Mouse (Mus musculus) telencephalon, adult 2 months (tissue): ENCODE results near the gene Elf1.

Experiments used
- DNase-seq: peaks from one replicate; pipeline ENCODE4 v3.0.0-alpha.2; 2011; ENCODE audit warnings: low read depth, low spot score

The Elf1 gene

DNA sequence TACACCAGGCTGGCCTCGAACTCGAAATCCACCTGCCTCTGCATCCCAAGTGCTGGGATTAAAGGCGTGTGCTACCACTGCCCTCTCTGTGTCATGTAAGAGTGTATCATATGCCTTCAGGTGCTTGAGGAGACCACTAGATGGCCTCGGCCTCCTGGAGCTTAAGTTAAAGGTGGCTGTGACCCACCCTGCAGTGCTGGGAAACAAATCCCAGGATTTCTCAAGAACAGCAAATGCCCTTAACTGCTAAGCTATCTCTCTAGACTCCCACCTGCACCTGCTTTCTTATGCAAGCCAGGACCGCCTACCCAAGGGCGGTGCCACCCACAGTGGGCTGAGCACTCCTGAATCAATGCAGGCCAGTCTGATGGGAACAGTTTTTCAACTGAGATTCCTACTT, 83.8 kb downstream of the Elf1 start:
- DNase-seq: no peak

GRCm38 (mm10) chr14:79573482-79574191, 92.6 kb downstream of the Elf1 start:
- no peak for DNase-seq

DNA sequence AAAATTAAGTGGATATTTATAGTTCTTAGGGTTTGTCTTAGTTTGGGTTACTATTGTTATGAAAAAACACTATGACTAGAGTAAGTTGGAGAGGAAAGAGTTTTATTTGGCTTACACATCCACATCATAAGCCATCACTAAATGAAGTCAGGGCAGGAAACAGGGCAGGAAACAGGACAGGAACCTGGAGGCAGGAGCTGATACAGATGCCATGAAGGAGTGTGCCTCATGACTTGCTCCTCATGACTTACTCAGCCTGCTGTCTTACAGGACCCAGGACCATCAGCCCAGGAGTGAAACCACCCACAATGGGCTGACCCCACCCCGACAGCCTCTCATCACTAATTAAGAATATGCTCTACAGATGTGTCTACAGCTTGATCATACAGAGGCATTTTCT, 93.4 kb downstream of the Elf1 start:
- DNase-seq: no peak

- DNase-seq: no peak
Observed at GRCm38 (mm10) chr14:79583526-79584245, 102.7 kb downstream of the Elf1 start.

GRCm38 (mm10) chr14:79586499-79587138, 105.6 kb downstream of the Elf1 start:
- no peak for DNase-seq

DNA sequence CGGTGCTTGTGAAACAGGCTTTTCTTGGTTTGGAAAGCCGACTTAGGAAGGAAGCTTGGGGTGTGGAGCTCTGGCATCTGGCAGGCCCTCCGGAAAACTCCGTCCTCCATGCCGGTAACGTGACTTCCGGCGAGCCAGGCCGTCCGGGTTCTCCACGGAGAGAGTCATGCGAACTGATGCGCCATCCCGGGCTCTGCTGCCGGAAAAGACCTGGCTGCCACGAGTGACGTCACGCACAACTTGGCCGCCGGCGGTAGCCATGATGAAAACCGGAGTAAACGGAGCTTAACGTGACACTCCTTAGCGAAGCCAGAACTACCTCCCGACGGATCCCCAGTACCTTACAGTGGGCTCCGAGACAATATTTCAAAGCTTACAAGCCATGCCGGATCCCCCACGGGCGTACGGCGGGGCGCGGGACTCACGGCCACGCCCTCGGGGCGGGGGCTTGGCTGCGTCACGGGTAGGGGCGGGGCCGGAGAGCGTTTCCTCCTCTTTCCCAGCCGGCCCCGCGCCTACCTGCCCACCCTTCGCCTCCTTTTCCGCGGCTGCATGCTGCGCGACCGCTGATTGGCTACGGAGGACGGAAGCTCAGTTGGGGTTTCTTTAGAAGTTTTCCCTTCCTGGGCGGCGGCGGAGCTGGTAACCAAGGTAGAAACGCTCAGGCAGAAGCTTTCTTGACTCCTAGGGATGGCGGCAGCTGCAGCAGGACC, 106.3 kb downstream of the Elf1 start, which contains the start of gene Sugt1:
Gene Sugt1, plus strand, starts transcription at position 553 of the 713 bp plus-strand sequence.
- DNase-seq: peak; percentile 96

DNA sequence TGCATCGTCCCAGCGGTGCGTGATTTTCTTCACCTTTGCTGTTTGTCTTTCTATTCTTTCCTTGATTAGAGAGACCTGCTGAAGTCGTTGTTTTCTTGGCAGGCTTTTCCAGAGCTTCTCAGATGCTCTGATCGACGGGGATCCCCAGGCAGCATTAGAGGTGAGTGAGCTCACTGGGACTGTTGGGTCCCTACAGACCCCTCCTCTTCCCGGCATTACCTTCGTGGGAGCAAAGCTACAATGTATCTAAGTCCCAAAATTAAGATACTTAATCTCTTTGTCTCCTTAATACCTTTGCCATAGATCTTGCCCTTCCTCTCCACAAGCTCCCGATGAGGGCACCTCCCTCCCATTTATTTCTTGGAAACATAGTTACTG, 106.8 kb downstream of the Elf1 start:
- no peak for DNase-seq

GRCm38 (mm10) chr14:79588534-79588951, 107.5 kb downstream of the Elf1 start:
- DNase-seq: no peak

DNA sequence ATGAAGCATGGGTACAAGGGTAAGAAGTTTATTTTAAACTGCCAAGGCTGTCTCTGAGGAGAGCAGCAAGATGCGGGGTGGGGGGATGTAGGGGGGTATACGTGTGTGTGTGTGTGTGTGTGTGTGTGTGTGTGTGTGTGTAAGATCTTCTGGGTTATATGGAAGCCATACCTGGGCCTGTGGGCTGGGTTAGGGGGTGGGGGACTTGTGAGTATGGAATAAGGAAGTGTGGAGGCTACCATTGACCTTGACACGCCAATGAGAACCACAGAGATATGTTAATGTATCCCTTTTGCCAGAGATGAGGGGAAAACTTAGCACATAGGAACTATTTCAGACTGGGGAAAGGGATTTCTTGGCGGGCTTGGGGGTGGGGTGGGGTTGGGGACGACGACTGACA, 108.4 kb downstream of the Elf1 start:
- DNase-seq: no peak

DNA sequence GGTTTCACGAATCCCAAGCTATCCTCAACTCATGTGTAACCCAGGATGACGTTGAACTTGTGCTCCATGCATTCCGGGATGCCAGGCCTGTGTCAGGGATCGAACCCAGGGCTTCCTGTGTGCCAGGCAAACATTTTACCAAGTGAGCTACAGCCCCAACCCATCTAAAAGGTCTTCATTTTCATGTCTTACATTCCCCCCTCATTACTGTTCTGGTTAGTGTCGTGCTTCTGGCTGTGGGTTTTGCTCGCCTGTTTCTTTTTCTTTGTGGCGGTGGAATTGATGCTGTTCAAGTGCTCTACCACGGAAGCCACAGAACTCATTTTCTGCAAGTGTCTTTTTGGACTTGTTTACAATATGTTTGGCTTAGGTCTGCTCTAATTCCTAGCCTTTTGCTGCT, 109.9 kb downstream of the Elf1 start:
- no peak for DNase-seq

DNA sequence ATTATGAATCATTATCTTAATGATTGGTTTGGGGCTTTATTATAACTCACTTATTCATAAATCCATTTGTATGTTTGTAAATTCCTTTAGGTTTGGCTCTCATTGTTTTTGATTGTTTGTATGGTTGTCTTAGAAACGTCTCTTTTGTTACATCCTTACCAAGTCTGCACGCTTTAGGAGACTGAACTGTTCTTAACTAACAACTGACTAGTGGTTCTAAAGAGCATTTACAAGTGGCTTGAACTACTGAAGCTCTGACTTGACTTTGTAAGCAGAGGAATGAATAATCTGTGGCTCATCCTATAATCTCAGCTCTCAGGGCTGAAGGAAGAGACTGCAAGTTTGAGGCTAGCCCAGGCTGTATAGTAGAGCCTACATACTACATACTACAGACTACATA, 110.6 kb downstream of the Elf1 start:
- no peak for DNase-seq

- DNase-seq: no peak
Observed at GRCm38 (mm10) chr14:79594069-79594468, 113.1 kb downstream of the Elf1 start.

GRCm38 (mm10) chr14:79596602-79597001, 115.6 kb downstream of the Elf1 start:
- DNase-seq: no peak

- DNase-seq: no peak
Observed at GRCm38 (mm10) chr14:79605881-79606280, 124.9 kb downstream of the Elf1 start.

DNA sequence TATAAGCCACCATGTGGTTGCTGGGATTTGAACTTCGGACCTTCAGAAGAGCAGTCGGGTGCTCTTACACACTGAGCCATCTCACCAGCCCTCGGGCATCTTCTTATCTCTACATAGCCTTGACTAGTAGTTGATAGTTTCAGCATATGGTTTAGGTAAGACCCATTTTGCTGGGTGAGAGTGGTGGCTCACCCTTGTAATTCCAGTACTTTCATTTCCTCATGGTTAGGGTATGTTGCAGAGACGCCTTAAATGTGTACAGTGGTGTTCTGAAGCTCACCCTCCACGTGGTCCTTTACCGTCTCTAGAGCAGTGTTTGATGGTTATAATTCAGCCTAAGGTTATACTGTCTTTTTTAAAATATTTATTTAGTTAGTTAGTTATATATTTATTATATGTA, 125.4 kb downstream of the Elf1 start:
- no peak for DNase-seq

DNA sequence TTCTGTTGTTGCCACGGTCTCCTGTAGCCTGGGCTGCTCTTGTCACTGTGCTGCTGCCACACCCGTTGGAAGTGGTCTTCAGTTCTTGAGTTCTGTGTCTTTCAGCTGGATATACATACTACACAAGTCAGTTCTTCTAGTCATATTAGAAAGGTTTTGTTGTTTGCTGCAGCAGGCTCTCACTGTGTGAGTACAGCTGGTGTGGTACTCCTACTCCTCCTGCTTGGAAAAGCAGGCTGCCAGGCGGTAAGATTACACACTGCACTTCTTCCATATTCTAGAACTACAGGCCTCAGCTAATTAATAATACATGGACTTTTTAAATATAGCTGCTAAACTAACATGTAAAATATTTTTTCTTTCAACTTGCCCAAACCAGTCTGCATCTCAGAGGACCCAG, 125.9 kb downstream of the Elf1 start:
- peak; percentile 51 for DNase-seq

DNA sequence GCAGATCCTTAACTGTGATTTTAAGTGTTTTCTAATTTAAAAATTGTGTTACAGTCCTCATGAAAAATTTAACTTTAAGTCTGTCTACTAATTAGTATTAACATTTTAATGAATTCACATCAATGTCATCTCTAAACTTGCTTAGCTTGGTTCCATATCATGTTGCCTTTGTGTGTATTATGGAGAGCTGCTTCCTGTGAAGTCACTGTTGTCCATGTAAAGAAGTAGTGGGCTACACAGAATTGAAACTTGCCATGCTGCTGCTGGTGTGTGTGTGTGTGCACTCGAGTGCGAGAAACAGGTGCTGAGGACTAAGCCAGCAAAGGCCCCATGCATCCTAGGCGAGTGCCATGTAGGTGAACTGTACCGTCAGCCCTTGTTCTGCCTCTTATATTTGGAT, 126.4 kb downstream of the Elf1 start:
- DNase-seq: no peak

DNA sequence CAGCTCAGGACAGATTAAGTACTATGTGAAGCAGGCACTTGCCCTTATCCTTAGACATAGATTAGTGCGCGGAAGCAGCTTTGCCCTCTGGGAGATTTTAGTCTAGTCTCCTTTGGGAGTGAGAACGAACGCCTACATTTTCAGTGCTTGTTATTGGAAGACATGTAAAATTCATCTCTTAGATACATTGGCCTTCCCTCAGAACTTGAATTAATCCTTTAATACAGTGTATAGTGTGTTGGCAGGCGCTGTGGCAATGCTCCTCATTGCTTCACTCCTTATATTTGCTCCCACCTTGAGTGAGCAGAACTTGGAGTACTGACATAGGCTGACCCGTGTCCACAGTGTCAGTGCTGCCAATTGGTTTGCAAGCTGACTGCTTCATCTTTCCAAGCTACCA, 127.3 kb downstream of the Elf1 start:
- DNase-seq: no peak

GRCm38 (mm10) chr14:79617121-79617828, 136.3 kb downstream of the Elf1 start:
- DNase-seq: peak; percentile 35

DNA sequence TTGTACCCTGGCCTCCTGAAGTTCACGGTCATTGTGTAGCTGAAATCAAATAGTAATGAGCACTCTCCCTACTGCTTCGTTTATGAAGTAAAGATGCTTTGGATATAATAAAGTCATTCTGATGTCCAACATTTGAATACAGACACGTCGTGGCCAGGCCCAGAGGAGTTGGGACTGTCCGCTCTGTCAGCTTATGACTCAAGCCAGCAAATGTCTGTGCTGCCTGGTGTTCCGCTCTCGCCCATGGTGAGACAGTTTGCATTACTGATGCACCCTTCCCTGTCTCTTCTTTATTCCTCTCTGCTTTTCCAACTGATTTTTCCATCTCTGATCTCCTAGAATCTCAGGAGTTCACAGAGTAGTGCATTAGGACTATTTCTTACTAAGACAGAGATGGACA, 138.8 kb downstream of the Elf1 start:
- DNase-seq: no peak

GRCm38 (mm10) chr14:79621143-79621542, 140.1 kb downstream of the Elf1 start:
- no peak for DNase-seq
